30 mouse cellular contexts compared by ENCODE assay signal in the genomic region with DNA sequence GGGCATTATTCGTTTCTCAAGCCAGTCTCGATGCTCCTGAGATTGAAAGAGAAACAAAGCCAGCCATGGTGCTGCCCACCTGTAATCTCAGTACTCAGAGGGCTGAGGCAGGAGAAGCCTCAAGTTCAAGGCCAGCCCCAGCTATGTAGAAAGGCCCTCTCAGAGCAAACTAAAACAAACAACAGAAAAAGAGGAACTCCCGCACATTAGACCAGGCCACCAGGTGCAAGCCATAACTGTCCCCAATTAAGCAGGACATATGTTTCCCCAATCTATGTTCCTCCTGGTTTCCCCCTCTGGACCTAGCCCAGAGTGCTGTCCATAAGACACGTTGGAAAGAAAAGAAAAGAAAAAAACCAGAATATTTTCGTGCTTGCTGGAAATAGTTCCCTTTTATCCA.
"Had no signal": no experiment of that assay in that cellular context is flagged by ENCODE, and none has a peak within 500 bp of the region (broad histone marks: within the 10 kb centered on the region; RNA-seq: fewer than 3 reads in every experiment).

No protein-coding gene starts in this region.

- H3K4me1 ChIP-seq: heart, embryonic 13.5 days; heart, embryonic 15.5 days; hindbrain, embryonic 12.5 days; intestine, embryonic 15.5 days; kidney, embryonic 15.5 days; limb, embryonic 15.5 days; liver, embryonic 12.5 days had no signal

- ATAC-seq: hindbrain, embryonic 16.5 days; inflammation-experienced regulatory T-cells, adult 6 months; intestine, embryonic 15.5 days; liver, embryonic 12.5 days had no signal

- H3K4me2 ChIP-seq: heart, embryonic 11.5 days; heart, embryonic 13.5 days; heart, embryonic 15.5 days; hindbrain, embryonic 12.5 days; hindbrain, embryonic 14.5 days; intestine, embryonic 15.5 days; kidney, embryonic 15.5 days; limb, embryonic 13.5 days; limb, embryonic 15.5 days; liver, embryonic 12.5 days had no signal

- H3K4me3 ChIP-seq: gastrocnemius, adult 2 months; heart, adult 2 months; heart, embryonic 13.5 days; heart, embryonic 15.5 days; hindbrain, embryonic 10.5 days; hindbrain, embryonic 12.5 days; intestine, embryonic 15.5 days; kidney, embryonic 15.5 days; limb, embryonic 13.5 days; limb, embryonic 15.5 days; liver, embryonic 12.5 days had no signal

- H3K27me3 ChIP-seq: heart, embryonic 13.5 days; heart, embryonic 15.5 days; hindbrain, embryonic 12.5 days; intestine, embryonic 15.5 days; kidney, embryonic 15.5 days; limb, embryonic 15.5 days; liver, embryonic 12.5 days had no signal

- H3K9ac ChIP-seq: heart, embryonic 13.5 days; heart, embryonic 15.5 days; hindbrain, embryonic 12.5 days; hindbrain, embryonic 14.5 days; intestine, embryonic 15.5 days; kidney, embryonic 15.5 days; limb, embryonic 13.5 days; limb, embryonic 15.5 days; liver, embryonic 12.5 days; liver, embryonic 14.5 days had no signal

- H3K27ac ChIP-seq: gastrocnemius, adult 2 months; heart, adult 2 months; heart, embryonic 13.5 days; heart, embryonic 15.5 days; hindbrain, embryonic 10.5 days; hindbrain, embryonic 12.5 days; hindbrain, embryonic 14.5 days; intestine, embryonic 15.5 days; kidney, embryonic 15.5 days; kidney, postnatal 0 days; limb, embryonic 13.5 days; limb, embryonic 15.5 days; liver, embryonic 12.5 days; liver, embryonic 14.5 days had no signal

- H3K9me3 ChIP-seq: heart, embryonic 13.5 days; heart, embryonic 15.5 days; hindbrain, embryonic 10.5 days; hindbrain, embryonic 12.5 days; intestine, embryonic 15.5 days; kidney, embryonic 15.5 days; limb, embryonic 13.5 days; limb, embryonic 15.5 days; liver, embryonic 12.5 days had no signal

- H3K36me3 ChIP-seq: heart, embryonic 13.5 days; heart, embryonic 15.5 days; hindbrain, embryonic 10.5 days; hindbrain, embryonic 12.5 days; intestine, embryonic 15.5 days; kidney, embryonic 15.5 days; limb, embryonic 13.5 days; limb, embryonic 15.5 days; liver, embryonic 12.5 days had no signal

- DNase-seq: gastrocnemius, adult 2 months; gastrocnemius, postnatal 10 days; gastrocnemius, postnatal 25 days; heart, adult 11 months; heart, adult 2 months; heart, postnatal 14 days; heart, postnatal 36 days; kidney, adult 11 months; kidney, adult 2 months; kidney, adult 9 months; kidney, postnatal 14 days; kidney, postnatal 36 days; layer of hippocampus, adult 9-11 months; layer of hippocampus, postnatal 36 days; left cerebral cortex, postnatal 4 days had no signal
